Mouse (Mus musculus) heart, postnatal 0 days (tissue): Measurements from ENCODE around the gene Hist1h2ai. TPM values are rescaled to one million over a fixed set of nuclear protein-coding genes. Genes with fewer than 3 reads are reported as not detected.
A peak's percentile ranks its signal among the peaks of the same experiment; 100 is the strongest.
"Not testable (repeated sequence)": the region's sequence is repeated elsewhere in the genome, so short reads cannot be mapped to it uniquely, and the experiment has no call there.

Source experiments
- ATAC-seq: fragments of 200-750 bp; cut with Nextera tagmentation; 2 replicates; pipeline ENCODE4 v1.8.0; 2017; ENCODE audit warnings: low read depth, moderate number of reproducible peaks, moderate library complexity; ENCODE audit not compliant: insufficient read depth
- DNase-seq: peaks from one replicate; pipeline ENCODE4 v3.0.0-alpha.2; 2016; ENCODE audit warnings: low spot score
- H3K27ac ChIP-seq: fragments of 300-500 bp; sonication (generic); 2 replicates; pipeline ENCODE4 v1.5.1; 2014; ENCODE audit warnings: low read depth, mild to moderate bottlenecking
- H3K27me3 ChIP-seq: fragments of 300-500 bp; sonication (generic); 2 replicates; pipeline ENCODE4 v1.6.1; 2014; ENCODE audit warnings: low read length, mixed read lengths; ENCODE audit not compliant: control insufficient read depth, insufficient read depth
- H3K36me3 ChIP-seq: fragments of 300-500 bp; sonication (generic); replicated peaks from 2 replicates; pipeline ENCODE4 v1.6.1; 2014; ENCODE audit warnings: low read length, mixed read lengths; ENCODE audit not compliant: control insufficient read depth, insufficient read depth
- H3K4me1 ChIP-seq: fragments of 300-500 bp; sonication (generic); 2 replicates; pipeline ENCODE4 v1.6.1; 2014; ENCODE audit warnings: antibody characterized with exemption; ENCODE audit not compliant: control insufficient read depth, insufficient read depth
- H3K4me2 ChIP-seq: fragments of 300-500 bp; sonication (generic); 2 replicates; pipeline ENCODE4 v1.6.1; 2014; ENCODE audit warnings: low read depth, mild to moderate bottlenecking, low read length, moderate library complexity
- H3K4me3 ChIP-seq: fragments of 300-500 bp; sonication (generic); 2 replicates; pipeline ENCODE4 v1.5.1; 2014; ENCODE audit warnings: low read depth, low read length
- H3K9ac ChIP-seq: fragments of 300-500 bp; sonication (generic); replicated peaks from 2 replicates; pipeline ENCODE4 v1.6.1; 2014; ENCODE audit warnings: low read depth, low read length, mixed read lengths
- H3K9me3 ChIP-seq: fragments of 300-500 bp; sonication (generic); replicated peaks from 2 replicates; pipeline ENCODE4 v1.6.1; 2016; ENCODE audit warnings: low read length; ENCODE audit not compliant: control insufficient read depth
- CTCF ChIP-seq: IDR thresholded peaks from 2 replicates; pipeline ENCODE4 v1.5.1; 2016; ENCODE audit warnings: antibody characterized with exemption, control low read depth, low read depth
- EP300 ChIP-seq: IDR thresholded peaks from 2 replicates; pipeline ENCODE4 v1.6.1; 2016; ENCODE audit warnings: antibody characterized with exemption, low read depth
- WGBS: fragments of 180-500 bp; shearing (Covaris S2); extraction: QIAGEN DNeasy Blood & Tissue Kit; methylation state at CpG from one replicate; pipeline ENCODE4 v1.1.7; 2014; 5-methylcytosine and 5-hydroxymethylcytosine counted together
- polyA plus RNA-seq: library from polyadenylated mRNA; unstranded; fragments of >200 nt; fragmentation: Nextera tagmentation; extraction: Ambion mirVana; gene quantifications from 2 replicates; pipeline ENCODE4 v1.2.1, GENCODE M21; 2015
- total RNA-seq: library from RNA; depleted of rRNA; stranded (reverse); fragments of >200 nt; gene quantifications from 2 replicates; pipeline ENCODE4 v1.2.3, GENCODE M21; 2014; ENCODE audit warnings: low replicate concordance

Hist1h2ai gene
- total and polyA plus RNA-seq, 2 experiments from 2014 or later = 3.6 to 828 TPM

GRCm38 (mm10) chr13:21710821-21711525 lies 5.2 kb upstream of the Hist1h2ai start:
- H3K9ac ChIP-seq = peak overlapping the region; percentile 64
- ATAC-seq (peak; percentile 77), DNase-seq (peak; percentile 50)
- WGBS = 2% methylated on average over 22 of the region's 22 CpGs
- H3K4me2 ChIP-seq = peak overlapping the region; percentile 79
- H3K4me3 ChIP-seq = peak overlapping the region; percentile 63
- TF ChIP-seq CTCF (no peak), EP300 (no peak)
- H3K27me3 ChIP-seq = no peaks in the 10 kb centered on the region
- no peaks in the 10 kb centered on the region for H3K9me3 ChIP-seq
- H3K36me3 ChIP-seq = no peaks in the 10 kb centered on the region
- peaks cover 14% of the 10 kb centered on the region for H3K4me1 ChIP-seq
- H3K27ac ChIP-seq = peak overlapping the region; percentile 13; the same call in 1 of the 2 replicates

DNA sequence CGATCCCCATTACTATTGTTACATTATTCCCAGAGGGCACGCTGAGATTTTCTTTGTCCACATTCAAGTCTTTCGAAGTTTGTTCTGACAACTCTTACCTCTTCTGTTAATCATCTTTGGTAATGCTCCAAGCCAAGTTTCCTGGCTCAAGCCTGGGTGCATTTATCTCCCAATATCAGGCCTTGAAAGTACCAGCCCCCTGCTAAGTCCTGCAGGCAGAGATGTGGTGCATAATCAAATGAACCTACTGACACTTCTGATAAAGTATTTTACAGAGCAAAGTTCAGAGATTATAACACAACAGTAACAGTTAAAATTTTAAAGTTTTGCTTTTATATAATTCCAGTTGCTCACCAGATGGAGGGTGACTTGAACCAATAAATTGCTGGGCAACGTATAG lies 4.5 kb upstream of the Hist1h2ai start:
- TF ChIP-seq CTCF (no peak), EP300 (no peak)
- no peaks in the 10 kb centered on the region for H3K9me3 ChIP-seq
- peaks cover 14% of the 10 kb centered on the region for H3K4me1 ChIP-seq
- H3K36me3 ChIP-seq = no peaks in the 10 kb centered on the region
- H3K27ac ChIP-seq = no peak overlapping the region
- H3K4me3 ChIP-seq = peak overlapping the region; percentile 63; the same call in 1 of the 2 replicates
- H3K4me2 ChIP-seq = peak overlapping the region; percentile 79
- WGBS = 27% methylated on average over 4 of the region's 4 CpGs
- no peak for ATAC-seq
- no peak for DNase-seq
- peak overlapping the region; percentile 64; the same call in 1 of the 2 replicates for H3K9ac ChIP-seq
- H3K27me3 ChIP-seq = no peaks in the 10 kb centered on the region

DNA sequence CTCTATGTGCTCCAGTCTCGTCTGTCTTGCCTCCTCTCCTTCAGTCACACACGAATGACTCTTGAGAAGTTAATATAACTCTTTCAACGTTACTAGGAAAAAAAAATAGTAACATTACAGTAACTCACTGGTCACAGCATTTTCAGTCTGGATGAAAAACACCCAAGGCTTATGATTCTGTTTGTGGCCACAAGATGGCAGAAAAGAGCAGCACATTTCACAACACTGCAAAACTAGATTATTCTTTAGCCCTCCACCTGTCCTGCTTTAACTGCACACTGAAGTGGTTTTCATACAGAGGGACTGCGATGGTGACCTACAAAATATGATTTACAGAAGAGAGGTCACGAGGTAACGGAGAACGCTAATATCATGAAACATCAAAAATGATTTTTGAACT lies 1.5 kb upstream of the Hist1h2ai start:
- Histone ChIP-seq H3K4me2 (peak overlapping the region; percentile 73), H3K9ac (no peak overlapping the region), H3K4me3 (peak overlapping the region; percentile 44), H3K36me3 (no peaks in the 10 kb centered on the region), H3K9me3 (no peaks in the 10 kb centered on the region), H3K27ac (no peak overlapping the region), H3K4me1 (peaks cover 14% of the 10 kb centered on the region), H3K27me3 (no peaks in the 10 kb centered on the region)
- WGBS = under 1% methylated on average over 7 of the region's 7 CpGs
- DNase-seq (peak; percentile 82), ATAC-seq (no peak)
- no peak for TF ChIP-seq EP300
- TF ChIP-seq CTCF = peak; percentile 83

DNA sequence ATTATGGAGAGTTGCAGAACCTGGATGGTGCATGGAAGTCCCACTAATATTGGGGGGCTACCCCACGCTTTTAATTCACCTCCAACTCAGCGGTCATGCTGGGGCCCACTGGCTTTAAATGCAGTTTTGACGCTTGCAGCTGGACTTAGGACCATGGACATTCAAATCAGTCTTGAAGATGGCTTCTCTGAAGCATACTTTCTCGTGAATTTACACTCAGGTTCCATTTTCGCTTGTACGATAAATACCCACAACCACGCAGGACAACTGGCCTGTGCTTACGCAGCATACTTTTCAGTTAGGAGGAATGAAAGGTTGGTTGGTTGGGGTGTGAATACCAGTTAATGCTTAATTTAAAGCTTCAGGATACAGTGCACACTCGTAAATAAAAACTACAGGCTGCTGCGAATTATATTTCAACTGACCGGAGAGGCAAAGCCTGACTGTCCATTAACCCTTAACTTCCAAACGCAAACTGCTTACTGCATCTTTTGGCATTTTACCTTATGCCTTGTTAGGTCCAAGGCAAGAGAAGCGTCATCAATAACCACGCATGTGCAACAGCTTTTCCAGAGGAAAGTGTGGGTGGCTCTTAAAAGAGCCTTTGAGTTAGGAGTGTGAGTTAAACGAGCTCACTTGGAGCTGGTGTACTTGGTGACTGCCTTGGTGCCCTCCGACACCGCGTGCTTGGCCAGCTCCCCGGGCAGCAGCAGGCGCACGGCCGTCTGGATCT lies 925 bp upstream of the Hist1h2ai start:
- Histone ChIP-seq H3K9ac (no peak overlapping the region; the same call in 1 of the 2 replicates), H3K9me3 (no peaks in the 10 kb centered on the region), H3K4me3 (peak overlapping the region; percentile 44), H3K27me3 (no peaks in the 10 kb centered on the region), H3K4me1 (peaks cover 14% of the 10 kb centered on the region), H3K4me2 (peak overlapping the region; percentile 73), H3K27ac (peak overlapping the region; percentile 89), H3K36me3 (no peaks in the 10 kb centered on the region)
- WGBS = 1% methylated on average over 22 of the region's 22 CpGs
- ATAC-seq = no peak
- TF ChIP-seq EP300 = no peak
- no peak for TF ChIP-seq CTCF
- no peak for DNase-seq

GRCm38 (mm10) chr13:21716540-21717391 lies 544 bp downstream of the Hist1h2ai start:
- not testable (repeated sequence) for DNase-seq

DNA sequence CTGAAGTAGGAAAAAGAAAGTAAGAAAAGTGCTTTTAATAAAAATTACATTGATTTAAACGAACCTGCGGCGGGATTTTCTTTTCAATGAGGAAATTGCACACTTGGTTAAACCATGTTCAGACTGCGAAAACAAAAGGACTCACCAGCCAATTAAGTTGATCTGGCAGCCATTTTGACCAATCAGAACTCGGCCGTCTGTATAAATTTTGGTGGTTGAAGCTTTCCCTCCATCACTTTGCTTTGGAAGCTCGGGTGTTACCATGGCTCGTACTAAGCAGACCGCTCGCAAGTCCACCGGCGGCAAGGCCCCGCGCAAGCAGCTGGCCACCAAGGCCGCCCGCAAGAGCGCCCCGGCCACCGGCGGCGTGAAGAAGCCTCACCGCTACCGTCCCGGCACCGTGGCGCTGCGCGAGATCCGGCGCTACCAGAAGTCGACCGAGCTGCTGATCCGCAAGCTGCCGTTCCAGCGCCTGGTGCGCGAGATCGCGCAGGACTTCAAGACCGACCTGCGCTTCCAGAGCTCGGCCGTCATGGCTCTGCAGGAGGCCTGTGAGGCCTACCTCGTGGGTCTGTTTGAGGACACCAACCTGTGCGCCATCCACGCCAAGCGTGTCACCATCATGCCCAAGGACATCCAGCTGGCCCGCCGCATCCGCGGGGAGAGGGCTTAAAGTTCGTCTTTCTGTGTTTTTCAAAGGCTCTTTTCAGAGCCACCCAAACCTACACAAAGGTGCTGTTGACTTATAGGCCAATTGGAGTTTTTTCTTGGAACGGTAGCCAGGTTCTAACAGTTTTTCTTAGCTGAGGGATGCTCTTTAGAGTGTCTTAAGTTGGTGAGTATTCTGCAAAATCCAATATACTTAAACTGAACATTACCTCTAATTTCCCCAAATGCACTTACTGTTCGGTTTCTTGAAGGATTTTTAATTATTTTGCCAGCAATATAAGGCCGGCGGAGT lies 1.5 kb downstream of the Hist1h2ai start, which contains the start of gene Hist1h3h:
TSS of gene Hist1h3h (plus strand) at position 263 of the 961 bp plus-strand sequence.
- DNase-seq (peak; percentile 91), ATAC-seq (peak; percentile 22; the same call in 1 of the 2 replicates)
- H3K36me3 ChIP-seq, H3K27me3 ChIP-seq, H3K9me3 ChIP-seq: not testable (repeated sequence)
- Histone ChIP-seq H3K4me1 (peaks cover 20% of the 10 kb centered on the region), H3K27ac (peak within 1 kb of the TSS; percentile 89), H3K4me2 (peak within 1 kb of the TSS; percentile 73), H3K9ac (peak within 1 kb of the TSS; percentile 62), H3K4me3 (peak within 1 kb of the TSS; percentile 44)
- 3% methylated on average over 25 of the region's 56 CpGs for WGBS

More at GRCm38 (mm10) chr13:21716540-21717391, 544 bp downstream of the Hist1h2ai start:
- peak; percentile 33 for ATAC-seq
- not testable (repeated sequence) for H3K9me3 ChIP-seq, H3K36me3 ChIP-seq, H3K27me3 ChIP-seq
- under 1% methylated on average over 10 of the region's 38 CpGs for WGBS
- Histone ChIP-seq H3K4me1 (peaks cover 12% of the 10 kb centered on the region), H3K27ac (peak overlapping the region; percentile 89), H3K9ac (peak overlapping the region; percentile 62), H3K4me3 (peak overlapping the region; percentile 44), H3K4me2 (peak overlapping the region; percentile 73)
